Mouse (Mus musculus) C2C12 (cell line): ENCODE data around the gene Rhebl1. TPM values are rescaled to one million over a fixed set of nuclear protein-coding genes. Genes with fewer than 3 reads are reported as not detected.
"Not testable (repeated sequence)": the region's sequence is repeated elsewhere in the genome, so short reads cannot be mapped to it uniquely, and the experiment has no call there.

ENCODE experiments used
- H3K27me3 ChIP-seq: one replicate; pipeline ENCODE4 v1.6.1; 2011; ENCODE audit not compliant: control insufficient read depth, insufficient read depth, insufficient read length
- H3K36me3 ChIP-seq: one replicate; pipeline ENCODE4 v1.6.1; 2011; ENCODE audit not compliant: control insufficient read depth, insufficient read depth
- H3K4me3 ChIP-seq: one replicate; pipeline ENCODE4 v1.5.1; 2011; ENCODE audit warnings: mild to moderate bottlenecking, control low read depth; ENCODE audit not compliant: poor library complexity, insufficient read depth, severe bottlenecking
- H3K79me2 ChIP-seq: one replicate; pipeline ENCODE4 v1.6.1; 2011; ENCODE audit not compliant: control insufficient read depth, insufficient read depth
- H3K79me3 ChIP-seq: one replicate; pipeline ENCODE4 v1.6.1; 2011; ENCODE audit warnings: low read depth, control low read depth
- H3ac ChIP-seq: one replicate; pipeline ENCODE3; 2011; ENCODE audit warnings: low read depth; ENCODE audit not compliant: control insufficient read depth, insufficient read length
- CEBPB ChIP-seq: IDR thresholded peaks from one replicate; pipeline ENCODE4 v1.6.1; 2011; ENCODE audit warnings: low read depth, mild to moderate bottlenecking, control low read depth, moderate library complexity
- CTCF ChIP-seq: IDR thresholded peaks from one replicate; pipeline ENCODE4 v1.5.1; 2011; ENCODE audit not compliant: control insufficient read depth, insufficient read depth, insufficient read length
- FOSL1 ChIP-seq: IDR thresholded peaks from one replicate; pipeline ENCODE4 v1.8.0; 2011; ENCODE audit warnings: mild to moderate bottlenecking, low read length; ENCODE audit not compliant: poor library complexity, insufficient read depth, severe bottlenecking
- MAX ChIP-seq: IDR thresholded peaks from one replicate; pipeline ENCODE4 v1.6.1; 2011; ENCODE audit warnings: mild to moderate bottlenecking, control low read depth
- MYOD1 ChIP-seq: IDR thresholded peaks from one replicate; pipeline ENCODE4 v1.6.1; 2011; ENCODE audit warnings: low read depth; ENCODE audit not compliant: control insufficient read depth, insufficient read length
- MYOG ChIP-seq: IDR thresholded peaks from one replicate; pipeline ENCODE4 v1.6.1; 2011; ENCODE audit not compliant: control insufficient read depth, insufficient read length; ENCODE audit errors: extremely low read depth
- USF1 ChIP-seq: IDR thresholded peaks from one replicate; pipeline ENCODE4 v1.6.1; 2011; ENCODE audit warnings: low read depth, mild to moderate bottlenecking, control low read depth, moderate library complexity
- polyA plus RNA-seq: library from polyadenylated mRNA; unstranded; fragments of >200 nt; fragmentation: generic; extraction: Trizol; gene quantifications from one replicate; pipeline ENCODE4 v1.2.1, GENCODE M21; 2012; ENCODE audit warnings: missing spikeins

Rhebl1 gene
- polyA plus RNA-seq, 1 experiment: 9.7 TPM

GRCm38 (mm10) chr15:98924682-98925081 is 30.3 kb upstream of the Rhebl1 start:
- no peak overlapping the region for H3K4me3 ChIP-seq
- TF ChIP-seq CEBPB (no peak), MAX (no peak), MYOD1 (no peak), FOSL1 (no peak), USF1 (no peak), CTCF (no peak), MYOG (no peak)
- H3K27me3 ChIP-seq: no peaks in the 10 kb centered on the region
- H3K36me3 ChIP-seq: no peaks in the 10 kb centered on the region
- H3K79me2 ChIP-seq: no peaks in the 10 kb centered on the region
- no peak overlapping the region for H3ac ChIP-seq
- no peaks in the 10 kb centered on the region for H3K79me3 ChIP-seq

GRCm38 (mm10) chr15:98923031-98923537 is 28.7 kb upstream of the Rhebl1 start:
- H3K36me3 ChIP-seq: no peaks in the 10 kb centered on the region
- H3K79me2 ChIP-seq: no peaks in the 10 kb centered on the region
- TF ChIP-seq FOSL1 (no peak), CEBPB (no peak), MYOD1 (no peak), MYOG (no peak)
- no peak overlapping the region for H3K4me3 ChIP-seq
- H3K27me3 ChIP-seq: no peaks in the 10 kb centered on the region
- no peaks in the 10 kb centered on the region for H3K79me3 ChIP-seq
- no peak overlapping the region for H3ac ChIP-seq

GRCm38 (mm10) chr15:98922581-98922980 is 28.2 kb upstream of the Rhebl1 start:
- Histone ChIP-seq H3ac (no peak overlapping the region), H3K79me3 (no peaks in the 10 kb centered on the region), H3K36me3 (no peaks in the 10 kb centered on the region), H3K79me2 (peaks cover 2% of the 10 kb centered on the region), H3K27me3 (no peaks in the 10 kb centered on the region), H3K4me3 (no peak overlapping the region)
- TF ChIP-seq MYOD1 (no peak), CEBPB (no peak), USF1 (no peak), FOSL1 (no peak), MAX (no peak), CTCF (no peak), MYOG (no peak)

GRCm38 (mm10) chr15:98921510-98921909 is 27.2 kb upstream of the Rhebl1 start:
- Histone ChIP-seq H3K79me2 (peaks cover 10% of the 10 kb centered on the region), H3K36me3 (no peaks in the 10 kb centered on the region), H3ac (no peak overlapping the region), H3K4me3 (no peak overlapping the region), H3K27me3 (no peaks in the 10 kb centered on the region), H3K79me3 (no peaks in the 10 kb centered on the region)
- no peak for TF ChIP-seq CTCF
- TF ChIP-seq MAX: no peak
- TF ChIP-seq CEBPB: no peak
- no peak for TF ChIP-seq MYOG

GRCm38 (mm10) chr15:98918499-98918895 is 24.2 kb upstream of the Rhebl1 start:
- H3K4me3 ChIP-seq: peak overlapping the region; percentile 23
- peak overlapping the region; percentile 28 for H3ac ChIP-seq
- peaks cover 34% of the 10 kb centered on the region for H3K79me2 ChIP-seq
- not testable (repeated sequence) for H3K36me3 ChIP-seq, H3K27me3 ChIP-seq, H3K79me3 ChIP-seq

- peaks cover 34% of the 10 kb centered on the region for H3K79me2 ChIP-seq
- no peaks in the 10 kb centered on the region for H3K79me3 ChIP-seq
- peak within 1 kb of the TSS; percentile 50 for H3ac ChIP-seq
- no peaks in the 10 kb centered on the region for H3K27me3 ChIP-seq
- TF ChIP-seq USF1 (no peak), FOSL1 (no peak), CEBPB (no peak), MYOG (no peak), CTCF (no peak), MAX (no peak), MYOD1 (no peak)
- peak within 1 kb of the TSS; percentile 78 for H3K4me3 ChIP-seq
- H3K36me3 ChIP-seq: peaks cover 12% of the 10 kb centered on the region
Measured at GRCm38 (mm10) chr15:98917538-98918498, 23.5 kb upstream of the Rhebl1 start, which contains the start of gene Lmbr1l. Lmbr1l (minus strand) TSS chr15:98918231.
